Mouse (Mus musculus) central nervous system, embryonic 14 days (tissue): ENCODE results near the gene Fstl5. TPM values are rescaled to one million over a fixed set of nuclear protein-coding genes. Genes with fewer than 3 reads are reported as not detected.

Experiments used
- polyA plus RNA-seq: library from polyadenylated mRNA; depleted of rRNA; stranded (reverse); fragments of >200 nt; gene quantifications from 2 replicates; pipeline ENCODE4 v1.2.3, GENCODE M21; 2012; rRNA removed

Gene Fstl5
- polyA plus RNA-seq = 15.5 and 16.5 TPM in 2 replicates

DNA sequence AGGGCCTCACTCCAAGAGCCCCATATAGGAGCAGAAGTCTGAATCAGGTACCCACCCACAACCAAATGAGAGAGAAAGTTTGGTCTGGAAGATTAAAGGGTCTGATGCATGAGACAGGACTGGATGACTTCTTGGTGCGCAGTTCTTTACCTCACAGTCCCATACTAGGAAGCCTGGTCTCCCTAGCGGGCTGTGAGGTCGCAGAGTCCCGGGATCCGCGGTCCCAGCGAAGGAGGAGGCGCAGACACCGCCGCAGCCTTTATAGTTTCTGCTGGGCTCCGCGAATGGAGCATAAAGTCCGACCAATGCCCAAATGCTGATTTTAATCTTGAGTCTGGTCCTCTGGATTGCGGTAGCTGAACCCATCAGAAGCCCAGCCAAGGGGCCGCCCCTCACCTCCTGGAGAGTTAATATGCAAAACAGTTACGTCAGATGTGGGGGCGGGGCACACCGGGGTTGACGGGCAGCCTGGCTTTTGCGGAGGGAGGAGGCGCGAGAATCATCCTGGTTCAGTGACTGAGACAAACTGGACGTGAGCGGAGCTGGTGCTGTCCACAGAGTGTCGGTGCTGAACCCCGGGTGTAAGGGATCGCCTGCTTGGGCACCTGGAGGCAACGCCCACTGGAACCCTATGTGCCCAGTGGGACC is at the start of gene Fstl5:
Fstl5 (plus strand) TSS at position 211 of the 648 bp plus-strand sequence.

Other genes with a start within 250 kb of the Fstl5 start
- gene Golim4, start 117.3 kb upstream of the Fstl5 start, polyA plus RNA-seq = 30.9 and 37.9 TPM in 2 replicates